In the genomic region with DNA sequence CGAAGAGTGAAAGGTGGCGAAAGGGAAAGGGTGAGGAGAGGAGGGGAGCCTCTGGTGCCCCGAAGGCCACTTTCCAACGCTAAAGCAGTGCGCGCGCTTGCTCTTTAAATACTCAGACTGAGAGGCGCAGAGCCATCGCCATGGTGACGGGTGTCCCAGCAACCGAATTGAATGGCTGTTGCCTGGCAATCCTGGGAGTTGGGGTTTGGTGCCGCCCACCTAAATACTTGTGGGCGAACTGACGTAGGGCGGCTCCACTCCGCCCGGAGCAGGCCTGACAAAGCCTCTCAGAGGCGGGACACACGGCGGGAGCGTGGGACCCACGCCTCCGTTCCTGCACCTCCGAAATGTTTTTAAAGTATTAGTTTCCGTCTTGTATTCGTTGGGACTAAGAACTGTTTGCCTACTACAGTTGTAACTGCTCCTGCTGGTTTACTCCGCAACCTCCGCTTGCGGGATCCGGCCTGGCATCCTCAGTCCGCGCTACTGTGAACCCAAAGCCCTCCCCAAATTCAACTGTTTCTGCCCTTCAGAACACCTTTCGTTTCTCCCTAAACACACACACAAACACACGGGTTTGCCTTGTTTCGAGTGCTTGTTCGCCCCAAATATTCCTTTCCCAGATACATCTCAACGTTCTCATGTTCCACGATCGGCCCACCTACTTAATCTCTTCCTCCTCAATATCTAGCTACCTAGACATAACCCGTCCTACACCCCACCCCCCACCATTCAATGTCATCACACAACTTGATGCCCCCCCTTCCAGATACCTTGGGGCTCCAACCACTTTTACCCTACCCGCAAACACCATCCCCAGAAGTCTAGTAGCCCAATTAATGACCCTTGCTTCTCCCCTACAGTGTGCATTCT, we compare ENCODE assay signal across 8 mouse cellular contexts. TPM values are rescaled to one million over a fixed set of nuclear protein-coding genes. Genes with fewer than 3 reads are reported as not detected.
A peak's percentile ranks its signal among the peaks of the same experiment; 100 is the strongest.
DNase-seq lines count a peak whose midpoint lies in the region; ATAC-seq and TF ChIP-seq lines count a peak whose summit lies in the region.

No protein-coding gene starts in this region.

- no peak for TF ChIP-seq EP300 in CH12.LX (IDR thresholded peaks at IDR 0.05; ENCODE audit: low read length)
- no peak for TF ChIP-seq EP300 in liver, embryonic 14.5 days (IDR thresholded peaks at IDR 0.05; ENCODE audit: low read depth)

- H3K79me2 ChIP-seq in CH12.LX (replicated peaks; ENCODE audit: control insufficient read depth, extremely low read depth, insufficient read depth, poor library complexity, severe bottlenecking): no peaks in the 10 kb centered on the region

- no peak overlapping the region for H3K9ac ChIP-seq in CH12.LX (ENCODE audit: insufficient read depth, low read depth)
- H3K9ac ChIP-seq in forebrain, embryonic 13.5 days: peak overlapping the region; percentile 87
- no peak overlapping the region for H3K9ac ChIP-seq in liver, embryonic 14.5 days (replicated peaks)

- in situ Hi-C loops in CH12.LX (cut with MboI; ENCODE audit: low pct_ligation_motif_present, low pct_unique_long_range_greater_than_20kb, low sequenced_read_pairs): no loop called here

- ATAC-seq in forebrain, embryonic 13.5 days: peak; percentile 89
- ATAC-seq in liver, embryonic 14.5 days (ENCODE audit: insufficient read depth): peak; percentile 27; the same call in 1 of the 2 replicates

- intact Hi-C loops in heart, postnatal 10 days (cut with DNase I): no loop called here

- no peak for TF ChIP-seq CTCF in CH12.LX (conservative IDR thresholded peaks at IDR 0.05 in 1 of 2, IDR thresholded peaks at IDR 0.05 in 1 of 2; ENCODE audit: low read depth in 2 of 2, low read length in 2 of 2)
- TF ChIP-seq CTCF in liver, embryonic 14.5 days (IDR thresholded peaks at IDR 0.05; ENCODE audit: low read depth): no peak

- peak overlapping the region; percentile 7; the same call in 1 of the 2 replicates for H3K4me2 ChIP-seq in CH12.LX (ENCODE audit: insufficient read depth, low read depth, poor library complexity, severe bottlenecking)
- peak overlapping the region; percentile 77 for H3K4me2 ChIP-seq in forebrain, embryonic 13.5 days
- H3K4me2 ChIP-seq in liver, embryonic 14.5 days (ENCODE audit: low read depth): peak overlapping the region; percentile 62

- H3K4me1 ChIP-seq in CH12.LX (ENCODE audit: control insufficient read depth in 1 of 2, insufficient read depth in 2 of 2): peaks cover 9 to 34% of the 10 kb centered on the region in 2 experiments
- H3K4me1 ChIP-seq in forebrain, embryonic 13.5 days: peaks cover 68% of the 10 kb centered on the region
- peaks cover 0 to 5% of the 10 kb centered on the region in 2 experiments; a peak in 1 of 4 replicates for H3K4me1 ChIP-seq in liver, embryonic 14.5 days (replicated peaks; ENCODE audit: control insufficient read depth in 2 of 2, insufficient read depth in 2 of 2, low read length in 1 of 2)

- DNase-seq in CH12.LX (ENCODE audit: extremely low read depth): no peak
- peak; percentile 70 to 77 for DNase-seq in adrenal gland, postnatal 4 days (ENCODE audit: low spot score in 2 of 2)
- peak; percentile 89 to 90 for DNase-seq in heart, postnatal 10 days
- peak; percentile 90 to 95 for DNase-seq in kidney, postnatal 25 days
- DNase-seq in liver, embryonic 14.5 days (ENCODE audit: low read depth in 3 of 3, low spot score in 3 of 3): peak in 1 of 3 experiments; percentile 58
- peak; percentile 69 to 74 for DNase-seq in natural killer cell, adult 2 months (ENCODE audit: low spot score in 2 of 2)
- peak; percentile 88 for DNase-seq in testis, postnatal 10 days (ENCODE audit: low spot score)

- H3K27me3 ChIP-seq in CH12.LX (replicated peaks): no peaks in the 10 kb centered on the region
- H3K27me3 ChIP-seq in forebrain, embryonic 13.5 days: no peaks in the 10 kb centered on the region
- H3K27me3 ChIP-seq in liver, embryonic 14.5 days (ENCODE audit: control insufficient read depth, insufficient read depth, low read length): peaks cover 38% of the 10 kb centered on the region

- H3K36me3 ChIP-seq in CH12.LX (replicated peaks in 1 of 2; ENCODE audit: control insufficient read depth in 1 of 2, insufficient read depth in 1 of 2, low read length in 1 of 2): peaks cover 0 to 21% of the 10 kb centered on the region in 2 experiments
- H3K36me3 ChIP-seq in forebrain, embryonic 13.5 days (ENCODE audit: poor library complexity, severe bottlenecking): peaks cover 27% of the 10 kb centered on the region
- H3K36me3 ChIP-seq in liver, embryonic 14.5 days (replicated peaks; ENCODE audit: control insufficient read depth, insufficient read depth, low read depth): no peaks in the 10 kb centered on the region

- under 1% methylated on average over 41 of the region's 41 CpGs for WGBS in forebrain, embryonic 13.5 days
- WGBS in liver, embryonic 14.5 days (ENCODE audit: insufficient replicate concordance): 5% methylated on average over 41 of the region's 41 CpGs

- H3K4me3 ChIP-seq in CH12.LX (replicated peaks in 1 of 3; ENCODE audit: low read depth in 2 of 3, low read length in 2 of 3, poor library complexity in 1 of 3): peak overlapping the region in 1 of 3 experiments; percentile 43
- H3K4me3 ChIP-seq in forebrain, embryonic 13.5 days: peak overlapping the region; percentile 70
- peak overlapping the region in 1 of 2 experiments; percentile 43; a peak in 3 of 4 replicates for H3K4me3 ChIP-seq in liver, embryonic 14.5 days (ENCODE audit: insufficient read depth in 1 of 2, low read depth in 2 of 2, low read length in 2 of 2)

- no peak for TF ChIP-seq RAD21 in CH12.LX (IDR thresholded peaks at IDR 0.05; ENCODE audit: low read depth, low read length)

- no peak for TF ChIP-seq POLR2A in CH12.LX (IDR thresholded peaks at IDR 0.05; ENCODE audit: low read depth, low read length)

- no peak overlapping the region for H3K27ac ChIP-seq in CH12.LX (ENCODE audit: insufficient read depth, low read depth)
- H3K27ac ChIP-seq in forebrain, embryonic 13.5 days: peak overlapping the region; percentile 95
- no peak overlapping the region for H3K27ac ChIP-seq in liver, embryonic 14.5 days

- H3K9me3 ChIP-seq in CH12.LX (replicated peaks; ENCODE audit: low read length): no peaks in the 10 kb centered on the region
- H3K9me3 ChIP-seq in forebrain, embryonic 13.5 days (replicated peaks): no peaks in the 10 kb centered on the region
- H3K9me3 ChIP-seq in liver, embryonic 14.5 days (ENCODE audit: control insufficient read depth, low read length): no peaks in the 10 kb centered on the region

- dilution Hi-C loops in CH12.LX (cut with MboI; ENCODE audit: extremely low pct_ligation_motif_present, extremely low pct_unique_long_range_greater_than_20kb, low sequenced_read_pairs): no loop called here

TF ChIP-seq in CH12.LX, 34 proteins besides CTCF, POLR2A, EP300 and RAD21 (continues in another document):
- no peak for TF ChIP-seq POLR2AphosphoS2 (IDR thresholded peaks at IDR 0.05; ENCODE audit: low read depth, low read length)
- no peak for TF ChIP-seq NRF1 (IDR thresholded peaks at IDR 0.05; ENCODE audit: low read depth, low read length)
- no peak for TF ChIP-seq TCF12 (IDR thresholded peaks at IDR 0.05; ENCODE audit: low read depth, low read length)
- no peak for TF ChIP-seq UBTF (IDR thresholded peaks at IDR 0.05; ENCODE audit: low read depth, low read length)

RNA-seq across cellular contexts. Expression of a gene that starts 0.7 kb away (rescaled TPM):
- total RNA-seq in CH12.LX (2012; rRNA removed): 205 and 222 TPM in 2 replicates
- 256 and 299 TPM in 2 replicates for total RNA-seq in CH12.LX (2014; rRNA removed)
- 159 and 162 TPM in 2 replicates for polyA plus RNA-seq in CH12.LX (2012; ENCODE audit: insufficient read length, low read depth)
- total RNA-seq in adrenal gland, postnatal 4 days (2021): 100 to 1,000 TPM; 179 to 182 TPM
- polyA plus RNA-seq in forebrain, embryonic 13.5 days (2015; fragmentation: Nextera tagmentation; extraction: Ambion mirVana): 196 and 201 TPM in 2 replicates
- 10 to 100 TPM; 73.7 to 77.2 TPM for total RNA-seq in heart, postnatal 10 days (2021)
- 71.7 and 83.2 TPM in 2 replicates for polyA plus RNA-seq in liver, embryonic 14.5 days (2012; rRNA removed)
- 101 TPM in 2 replicates for polyA plus RNA-seq in liver, embryonic 14.5 days (2014; fragmentation: Nextera tagmentation; extraction: Ambion mirVana)

RNA-seq across cellular contexts. Expression of a gene that starts 1.3 kb away (rescaled TPM):
- total RNA-seq in CH12.LX (2012; rRNA removed) (0.38 and 0.50 TPM in 2 replicates), CH12.LX (2014; rRNA removed) (0.09 and 0.28 TPM in 2 replicates)
- 0.60 and 0.71 TPM in 2 replicates for polyA plus RNA-seq in CH12.LX (2012; ENCODE audit: insufficient read length, low read depth)
- 1 to 10 TPM; 1.2 to 8.9 TPM for total RNA-seq in adrenal gland, postnatal 4 days (2021)
- 2.8 and 3.1 TPM in 2 replicates for polyA plus RNA-seq in forebrain, embryonic 13.5 days (2015; fragmentation: Nextera tagmentation; extraction: Ambion mirVana)
- under 1 TPM; 0.20 to 0.34 TPM for total RNA-seq in heart, postnatal 10 days (2021)
- 0.02 and 0.18 TPM in 2 replicates for polyA plus RNA-seq in liver, embryonic 14.5 days (2012; rRNA removed)
- polyA plus RNA-seq in liver, embryonic 14.5 days (2014; fragmentation: Nextera tagmentation; extraction: Ambion mirVana): 0.08 and 0.11 TPM in 2 replicates

RNA-seq across cellular contexts. Expression of a gene that starts 12.6 kb away (rescaled TPM):
- total RNA-seq in CH12.LX (2012; rRNA removed) (6.1 and 10.1 TPM in 2 replicates), CH12.LX (2014; rRNA removed) (4.2 and 5.7 TPM in 2 replicates)
- polyA plus RNA-seq in CH12.LX (2012; ENCODE audit: insufficient read length, low read depth): 4.3 and 4.6 TPM in 2 replicates
- 10 to 100 TPM; 31.1 to 36.7 TPM for total RNA-seq in adrenal gland, postnatal 4 days (2021)
- polyA plus RNA-seq in forebrain, embryonic 13.5 days (2015; fragmentation: Nextera tagmentation; extraction: Ambion mirVana): 79.2 and 96.1 TPM in 2 replicates
- total RNA-seq in heart, postnatal 10 days (2021): 10 to 100 TPM; 20.4 to 21.8 TPM
- 0.96 and 1.7 TPM in 2 replicates for polyA plus RNA-seq in liver, embryonic 14.5 days (2012; rRNA removed)
- 0.44 and 0.79 TPM in 2 replicates for polyA plus RNA-seq in liver, embryonic 14.5 days (2014; fragmentation: Nextera tagmentation; extraction: Ambion mirVana)

RNA-seq across cellular contexts. Expression of a gene that starts 18.2 kb away (rescaled TPM):
- total RNA-seq in CH12.LX (2012; rRNA removed) (141 and 143 TPM in 2 replicates), CH12.LX (2014; rRNA removed) (127 and 180 TPM in 2 replicates)
- polyA plus RNA-seq in CH12.LX (2012; ENCODE audit: insufficient read length, low read depth): 198 and 230 TPM in 2 replicates
- total RNA-seq in adrenal gland, postnatal 4 days (2021): 100 to 1,000 TPM; 120 to 130 TPM
- polyA plus RNA-seq in forebrain, embryonic 13.5 days (2015; fragmentation: Nextera tagmentation; extraction: Ambion mirVana): 221 and 237 TPM in 2 replicates
- total RNA-seq in heart, postnatal 10 days (2021): 10 to 100 TPM; 84.4 to 88.0 TPM
- polyA plus RNA-seq in liver, embryonic 14.5 days (2012; rRNA removed): 26.3 and 26.4 TPM in 2 replicates
- 117 and 138 TPM in 2 replicates for polyA plus RNA-seq in liver, embryonic 14.5 days (2014; fragmentation: Nextera tagmentation; extraction: Ambion mirVana)

RNA-seq across cellular contexts. Expression of a gene that starts 18.6 kb away (rescaled TPM):
- 1.9 and 2.0 TPM in 2 replicates for total RNA-seq in CH12.LX (2012; rRNA removed)
- total RNA-seq in CH12.LX (2014; rRNA removed): 0.36 TPM in 2 replicates
- polyA plus RNA-seq in CH12.LX (2012; ENCODE audit: insufficient read length, low read depth): 1.4 and 1.9 TPM in 2 replicates
- total RNA-seq in adrenal gland, postnatal 4 days (2021): 1 to 10 TPM; 3.4 to 4.9 TPM
- polyA plus RNA-seq in forebrain, embryonic 13.5 days (2015; fragmentation: Nextera tagmentation; extraction: Ambion mirVana): 36.6 and 43.2 TPM in 2 replicates
- 1 to 10 TPM in 1 of 2 experiments, under 1 TPM in 1; 0.77 to 1.1 TPM for total RNA-seq in heart, postnatal 10 days (2021)
- polyA plus RNA-seq in liver, embryonic 14.5 days (2012; rRNA removed): 0.29 and 0.41 TPM in 2 replicates
- 0.05 TPM in 1 of 2 replicates, not detected in the other for polyA plus RNA-seq in liver, embryonic 14.5 days (2014; fragmentation: Nextera tagmentation; extraction: Ambion mirVana)

Comparison
In these comparisons a context has a peak if more than half of its experiments do, and no peak if none do; other contexts are left out.
1. H3K4me2 ChIP-seq: peak in every context shown above with its lines; median percentile 77 in forebrain, embryonic 13.5 days; 62 in liver, embryonic 14.5 days; 7 in CH12.LX.